Mouse (Mus musculus) urinary bladder, postnatal 4 days (tissue): ENCODE measurements around the gene Apob.
A peak's percentile ranks its signal among the peaks of the same experiment; 100 is the strongest.
"Not testable (repeated sequence)": the region's sequence is repeated elsewhere in the genome, so short reads cannot be mapped to it uniquely, and the experiment has no call there.

ENCODE experiments used
- DNase-seq, 2 experiments: peaks; one replicate each; pipeline ENCODE4 v3.0.0; 2021 to 2022; ENCODE audit warnings: low spot score in 2 of 2

Gene Apob

GRCm38 (mm10) chr12:7977466-7978189, at the start of gene Apob:
Apob (plus strand) TSS chr12:7977648.
- no peak for DNase-seq

DNA sequence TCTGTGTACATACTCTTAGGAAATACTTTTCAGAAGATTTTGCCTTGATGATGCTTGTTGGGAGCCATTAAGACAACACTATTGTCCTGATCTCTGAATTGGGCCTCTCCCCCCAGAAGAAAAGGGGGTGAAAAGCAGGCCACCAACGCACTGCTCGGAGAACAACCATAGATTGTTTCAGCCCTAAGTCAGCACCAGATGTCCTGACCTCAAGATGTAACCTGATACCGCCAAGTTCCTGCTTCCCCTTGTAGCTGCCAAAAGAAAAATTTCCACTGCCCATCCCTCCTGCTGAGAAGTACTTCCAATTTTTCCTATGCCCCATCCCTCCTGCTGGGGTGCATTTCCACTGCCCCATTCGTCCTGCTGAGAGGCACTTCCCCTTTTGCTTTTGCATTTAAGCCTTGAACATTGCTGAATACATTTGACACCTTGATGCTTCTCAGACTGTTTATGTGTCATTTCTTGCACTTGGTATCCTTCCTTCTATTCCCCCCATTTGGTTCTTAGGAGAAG, 45.0 kb upstream of the Apob start:
- no peak for DNase-seq

DNA sequence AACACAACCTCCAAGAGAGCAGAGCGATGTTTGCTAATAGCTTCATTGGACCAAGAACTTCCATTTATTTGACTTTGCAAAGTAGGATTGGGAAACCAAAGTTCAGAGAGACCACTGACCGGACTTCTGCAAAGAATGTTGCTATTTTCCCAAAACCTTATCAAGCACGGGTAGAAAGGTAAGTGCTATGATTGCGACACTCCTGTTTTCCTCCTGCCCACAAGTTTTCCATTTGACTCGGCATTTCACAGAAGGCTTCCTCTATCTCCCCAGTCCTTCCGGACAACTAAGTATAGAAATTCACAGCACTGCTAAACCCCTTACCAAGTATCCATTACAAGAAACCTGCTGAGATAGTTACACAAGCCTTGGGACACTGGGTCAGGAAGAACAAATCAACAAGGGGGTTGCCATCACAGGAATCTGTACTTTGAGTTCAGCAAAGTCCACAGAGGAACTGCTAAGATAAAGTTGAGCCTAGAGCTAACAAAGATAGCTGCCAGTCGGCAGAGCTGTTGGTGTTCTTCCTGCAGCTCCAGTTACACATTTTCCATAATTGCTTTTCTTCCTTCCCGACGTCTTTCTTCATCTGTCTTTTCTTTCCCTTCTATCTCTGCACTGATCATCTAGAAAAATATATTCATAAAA, 27.2 kb upstream of the Apob start:
- no peak for DNase-seq

- DNase-seq, result no peak
These were observed 18.6 kb upstream of the Apob start for GRCm38 (mm10) chr12:7958851-7959250.

DNA sequence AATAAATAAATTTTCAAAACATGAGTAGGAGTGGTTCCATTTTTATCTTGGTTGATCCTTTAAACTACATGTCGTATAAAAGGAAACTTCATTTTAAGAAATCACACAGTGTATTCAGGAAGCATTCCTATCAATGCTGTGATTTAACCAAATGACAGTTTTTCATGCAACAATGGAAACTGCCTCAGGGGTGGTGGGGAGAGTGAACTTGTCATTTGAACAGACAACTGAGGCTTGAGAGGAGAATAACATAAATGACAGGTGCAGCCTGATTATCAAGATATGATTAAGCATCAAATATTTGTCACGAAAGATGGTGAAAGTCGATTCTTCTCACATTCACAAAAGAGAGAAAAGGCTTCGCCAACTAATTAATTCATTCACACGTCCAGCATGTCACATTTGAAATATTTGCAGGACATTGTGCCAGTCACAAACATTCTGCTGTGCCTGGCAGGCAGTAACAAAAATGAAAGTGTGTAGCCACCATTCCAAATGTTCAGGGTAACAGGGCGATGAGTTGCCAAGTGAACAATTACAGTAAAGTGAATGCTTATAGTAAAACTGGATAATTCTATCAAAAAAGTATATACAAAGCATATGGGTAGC, 18.0 kb upstream of the Apob start:
- DNase-seq, result no peak

- DNase-seq, result no peak
These were observed 15.0 kb upstream of the Apob start for GRCm38 (mm10) chr12:7962314-7962927.

- DNase-seq, result no peak
These were observed 10.2 kb upstream of the Apob start for GRCm38 (mm10) chr12:7967221-7967620.

GRCm38 (mm10) chr12:7970301-7970700, 7.1 kb upstream of the Apob start:
- DNase-seq, result no peak

DNA sequence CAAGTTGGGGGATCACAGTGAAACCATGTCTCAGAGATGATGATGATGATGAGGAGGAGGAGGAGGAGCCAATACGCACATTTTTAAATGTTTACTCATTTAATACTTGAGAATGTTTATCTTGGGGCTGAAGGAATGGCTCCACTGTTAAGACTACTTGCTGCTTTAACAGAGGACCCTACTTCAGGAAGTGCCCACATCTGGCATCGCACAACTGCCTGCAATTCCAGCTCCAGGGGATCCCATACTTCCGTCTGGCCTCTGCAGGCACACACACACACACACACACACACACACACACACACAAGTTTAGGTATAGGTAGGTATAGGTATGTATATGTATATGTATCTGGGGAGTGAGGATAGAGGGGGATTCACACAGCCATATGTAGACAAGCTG, 6.6 kb upstream of the Apob start:
- DNase-seq, result no peak

DNA sequence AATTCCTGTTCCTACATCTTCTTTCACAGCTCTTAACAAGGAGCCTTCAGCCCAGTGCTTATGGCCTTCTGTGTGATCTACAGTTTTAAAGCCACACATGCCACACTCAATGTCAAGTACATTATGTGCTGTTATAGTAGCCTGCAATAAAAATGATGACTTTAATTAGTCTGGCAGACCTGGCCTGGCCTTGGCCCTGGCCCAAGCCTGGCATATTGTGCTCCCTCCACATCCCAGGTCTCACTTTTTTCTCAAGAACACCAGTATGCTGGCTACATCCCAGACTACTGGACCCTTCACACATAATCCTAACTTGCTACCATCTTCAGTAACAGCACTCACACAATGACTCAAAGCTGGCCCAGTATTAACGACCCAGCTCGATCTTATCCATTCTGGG, 5.7 kb upstream of the Apob start:
- DNase-seq, result no peak

DNA sequence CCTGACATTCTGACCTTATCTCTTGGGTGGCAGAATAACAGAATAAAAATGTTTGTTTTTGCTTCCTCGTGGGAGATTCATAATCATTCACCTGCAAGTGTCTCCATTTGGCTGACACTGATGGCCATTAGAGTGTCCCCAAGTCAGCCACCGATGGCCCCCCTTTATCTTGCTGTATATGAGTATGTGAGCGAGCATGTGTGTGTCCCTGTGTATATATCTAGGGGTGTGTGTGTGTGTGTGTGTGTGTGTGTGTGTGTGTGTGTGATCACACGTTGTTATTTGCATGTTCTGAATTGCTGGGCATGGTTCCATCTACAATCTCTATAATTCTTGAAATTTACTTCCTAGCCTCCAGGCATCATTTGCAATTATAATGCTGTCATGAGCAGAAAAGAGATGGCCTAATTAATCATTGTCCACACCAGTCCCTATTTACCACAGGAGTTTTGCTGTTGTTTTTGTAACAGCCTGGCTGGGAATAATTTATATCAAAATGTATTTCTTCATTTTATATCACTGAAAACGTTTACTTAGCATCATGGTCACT, 3.6 kb upstream of the Apob start:
- no peak for DNase-seq

DNA sequence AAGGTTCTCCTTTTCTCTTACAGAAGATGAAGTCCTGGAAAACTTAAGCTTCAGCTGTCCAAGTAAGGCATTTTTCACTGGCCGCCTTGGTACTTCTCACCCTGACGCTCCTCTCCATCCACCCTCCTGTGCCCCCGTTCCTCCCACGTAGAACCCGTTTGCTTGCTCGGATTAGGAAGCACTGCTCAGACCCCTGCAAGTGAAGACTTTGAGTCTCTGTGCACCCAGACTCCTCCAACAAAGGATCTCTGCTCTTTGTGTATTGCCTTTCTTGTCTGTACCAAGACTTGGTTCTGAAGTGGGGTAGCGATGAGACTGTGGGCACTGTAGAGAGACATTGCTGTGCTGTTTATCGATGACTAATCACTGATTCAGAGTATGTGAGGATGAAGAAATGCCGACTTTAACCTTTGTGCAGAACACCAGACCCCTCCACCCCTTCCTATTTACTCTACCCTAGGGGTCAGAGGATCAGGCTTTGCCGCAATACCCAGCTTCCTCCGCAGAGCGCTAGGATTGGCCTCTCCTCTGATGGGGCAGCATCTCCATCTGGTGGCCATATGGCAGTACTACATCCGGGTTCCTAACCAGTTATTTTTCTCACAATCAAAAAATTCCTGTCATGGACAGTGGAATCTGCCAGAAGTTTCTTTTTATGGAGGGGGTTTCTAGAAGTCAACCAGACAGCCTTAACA, 889 bp downstream of the Apob start:
- peak; percentile 20 to 67 for DNase-seq

GRCm38 (mm10) chr12:7984411-7984810, 7.0 kb downstream of the Apob start:
- no peak for DNase-seq

GRCm38 (mm10) chr12:7990804-7991203, 13.4 kb downstream of the Apob start:
- DNase-seq, result no peak

DNA sequence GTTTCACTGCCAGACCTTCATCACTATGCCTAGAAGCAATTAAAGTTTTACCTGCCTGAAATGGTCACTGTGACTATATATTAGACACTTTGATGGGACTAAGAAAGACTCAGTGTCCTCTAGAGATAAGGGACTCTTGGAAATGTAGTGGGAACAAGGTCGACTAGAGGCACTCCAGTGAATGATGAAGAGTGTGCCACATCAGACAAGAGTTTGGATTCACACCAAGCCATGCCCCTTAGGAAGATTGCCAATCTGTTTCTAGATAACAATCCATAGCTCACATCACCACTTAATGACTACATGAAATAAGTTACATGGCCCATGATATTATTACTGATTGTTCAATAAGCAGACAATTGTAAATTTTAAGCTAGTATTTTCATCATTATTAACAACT, 14.1 kb downstream of the Apob start:
- no peak for DNase-seq

DNA sequence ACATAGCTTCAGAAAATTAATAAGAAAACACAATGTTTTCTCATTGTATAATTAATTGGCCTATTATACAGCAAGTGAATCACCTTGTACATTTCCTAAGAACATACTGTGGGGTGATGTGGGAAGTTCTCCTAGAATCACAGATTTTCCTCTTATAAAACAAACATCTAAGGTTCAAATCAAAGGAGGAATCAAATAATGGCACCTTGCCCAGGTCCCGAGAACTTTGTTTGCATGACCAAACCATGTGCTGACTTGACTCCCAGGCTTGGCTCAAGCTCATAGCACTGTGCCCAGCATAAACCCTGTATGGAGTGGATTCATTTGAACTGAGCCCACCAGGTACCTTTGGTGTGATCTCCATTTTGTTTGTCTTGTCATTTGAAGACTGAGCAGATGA, 43.5 kb downstream of the Apob start:
- DNase-seq, result no peak

DNA sequence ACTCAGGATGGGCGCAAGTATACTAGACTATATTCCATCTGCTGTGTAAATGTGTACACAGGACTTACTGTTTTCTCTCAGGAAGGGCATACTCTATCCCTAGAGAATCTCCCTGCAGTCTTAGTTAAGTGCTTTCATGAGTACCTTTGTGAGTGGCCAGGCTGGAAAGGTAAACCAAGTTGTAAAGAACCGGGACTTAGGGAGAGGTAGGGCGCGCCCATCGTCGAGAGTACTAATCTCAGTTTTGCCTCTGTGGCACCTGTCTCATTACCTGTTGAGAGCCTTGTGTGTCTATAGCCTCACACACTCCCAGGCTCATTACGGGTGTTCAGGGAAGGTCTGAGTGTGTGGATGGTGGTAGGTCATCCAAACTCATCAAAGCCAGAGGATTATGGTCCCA, 52.1 kb downstream of the Apob start:
- DNase-seq, result no peak

DNA sequence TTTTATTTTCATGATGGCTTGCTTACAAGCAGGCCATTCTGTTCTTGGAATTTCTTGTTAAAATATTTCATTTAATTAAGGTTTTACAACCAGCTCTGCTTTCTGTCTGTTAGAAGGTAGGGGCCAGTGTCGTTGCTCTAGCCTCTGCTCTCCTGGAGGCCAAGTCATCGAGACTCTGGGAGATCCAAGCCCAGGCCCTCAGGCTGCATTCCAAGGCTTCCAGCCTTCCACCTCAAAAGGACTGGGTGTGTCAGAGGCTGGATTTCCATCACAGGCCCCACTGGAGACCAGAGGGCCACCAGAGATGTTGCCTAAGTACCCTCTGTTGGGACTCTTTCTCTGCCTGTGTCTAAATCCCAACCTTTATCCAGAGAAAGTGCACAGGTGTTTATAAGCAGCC, 52.6 kb downstream of the Apob start:
- no peak for DNase-seq

GRCm38 (mm10) chr12:8031169-8031568, 53.7 kb downstream of the Apob start:
- DNase-seq, result not testable (repeated sequence)

- no peak for DNase-seq
These were observed 54.3 kb downstream of the Apob start for GRCm38 (mm10) chr12:8031595-8032358.

- no peak for DNase-seq
These were observed 54.9 kb downstream of the Apob start for GRCm38 (mm10) chr12:8032359-8032755.
